Mouse (Mus musculus): ENCODE data around the gene Ugcg. TPM values are rescaled to one million over a fixed set of nuclear protein-coding genes. Genes with fewer than 3 reads are reported as not detected.

The Ugcg gene
- total RNA-seq (2021), result 10 to 100 TPM; 78.9 to 90.0 TPM
- long read RNA-seq, full-length matches to known transcripts, result 45 of 48 reads
- long read RNA-seq, partial matches to known transcripts, result 1 of 48 reads
- long read RNA-seq, other reads (novel, unspliced or antisense), result 2 of 48 reads

DNA sequence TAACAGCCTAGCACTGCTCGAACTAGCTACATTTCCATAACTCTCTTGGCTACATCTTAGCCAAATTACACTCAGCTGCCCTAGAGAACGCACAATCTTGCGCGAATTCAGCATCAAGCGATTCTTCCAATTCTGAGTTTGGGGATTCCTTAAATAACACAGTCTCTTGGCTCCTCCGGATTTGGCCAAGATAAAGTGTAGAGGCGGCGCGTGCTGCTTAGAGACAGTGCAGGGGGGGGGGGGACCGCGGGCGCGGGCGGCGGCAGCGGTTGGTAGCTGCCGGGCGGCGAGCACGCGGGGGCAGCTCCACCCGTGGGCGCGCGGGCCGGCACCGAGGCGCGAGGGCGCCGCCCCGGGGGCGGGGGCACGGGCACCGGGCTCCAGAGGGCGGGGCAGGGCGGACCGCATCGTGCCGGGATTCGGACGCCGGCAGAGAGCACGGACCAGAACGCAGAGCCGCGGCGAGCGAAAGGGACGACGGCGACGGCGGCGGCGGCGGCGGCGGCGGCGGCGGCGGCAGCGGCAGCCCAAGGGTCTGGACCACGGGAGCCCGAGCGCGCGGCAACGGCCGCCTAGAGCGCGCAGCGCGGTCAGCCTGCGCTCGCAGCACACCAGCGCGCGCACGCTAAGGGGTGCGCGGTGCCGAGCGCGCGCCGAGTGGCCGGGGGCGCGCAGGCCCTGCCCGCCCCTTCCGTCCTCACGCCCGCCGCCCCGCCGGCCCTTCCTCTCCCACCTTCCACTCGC lies at the start of gene Ugcg:
TSS of gene Ugcg (plus strand) at position 456 of the 744 bp plus-strand sequence.
- peak; percentile 63 to 78 for DNase-seq (ENCODE audit: low spot score in 2 of 2)

DNA sequence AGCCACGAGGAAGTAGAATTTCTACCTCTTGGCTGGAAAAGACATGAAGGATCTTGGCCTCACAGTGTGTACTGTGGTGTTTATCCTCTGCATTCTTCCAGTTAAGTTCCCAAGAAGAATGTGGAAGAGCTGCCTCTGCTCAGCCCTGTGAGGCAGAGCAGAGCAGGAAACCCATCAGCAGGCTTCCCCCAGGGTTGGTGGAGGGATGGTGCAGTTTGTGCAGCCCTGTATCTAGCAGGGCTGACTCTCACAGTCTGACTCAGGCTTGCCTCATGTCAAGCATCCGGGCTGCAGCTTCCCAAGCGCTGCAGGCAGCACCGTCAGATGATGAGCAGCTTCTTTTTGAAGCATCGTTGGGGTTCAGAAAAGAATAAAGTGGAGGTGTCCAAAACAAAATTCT lies 40.0 kb upstream of the Ugcg start:
- no peak for DNase-seq (ENCODE audit: low spot score in 2 of 2)

DNA sequence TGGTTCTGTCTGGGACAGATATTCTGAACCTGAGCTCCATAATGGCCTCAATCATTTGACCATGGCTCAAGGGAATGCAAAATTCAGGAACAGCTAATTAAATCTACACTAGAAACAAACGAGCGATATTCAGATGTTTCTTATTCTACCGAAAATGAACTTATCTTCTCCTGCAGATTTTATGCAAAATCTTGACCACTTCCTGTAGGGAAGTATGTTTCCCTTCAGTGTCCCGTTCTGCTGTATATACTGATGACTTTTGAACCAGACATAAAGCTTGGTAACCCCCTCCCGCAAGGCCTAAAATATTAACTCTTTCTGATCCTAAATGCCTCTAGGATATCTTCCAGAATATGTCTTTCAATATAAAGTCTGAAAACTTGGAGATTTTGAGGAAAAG lies 38.1 kb upstream of the Ugcg start:
- no peak for DNase-seq (ENCODE audit: low spot score in 2 of 2)

DNA sequence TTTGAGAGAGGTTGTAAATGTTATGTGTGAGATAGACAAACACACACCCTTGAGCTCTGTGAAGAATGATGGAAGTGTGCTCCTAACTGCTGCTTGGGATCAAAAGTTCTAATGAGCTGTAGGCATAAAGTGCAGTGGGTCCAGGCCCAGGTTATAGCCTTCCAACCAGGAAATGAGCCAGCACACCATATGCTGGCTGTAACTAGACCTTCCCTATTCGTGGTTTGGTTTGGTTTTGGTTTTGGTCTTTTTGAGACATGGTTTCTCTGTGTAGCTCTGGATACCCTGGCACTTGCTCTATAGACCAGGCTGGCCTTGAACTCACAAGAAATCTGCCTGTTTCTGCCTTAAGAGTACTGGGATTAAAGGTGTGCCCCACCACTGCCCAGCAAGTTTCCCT lies 37.1 kb upstream of the Ugcg start:
- no peak for DNase-seq (ENCODE audit: low spot score in 2 of 2)

DNA sequence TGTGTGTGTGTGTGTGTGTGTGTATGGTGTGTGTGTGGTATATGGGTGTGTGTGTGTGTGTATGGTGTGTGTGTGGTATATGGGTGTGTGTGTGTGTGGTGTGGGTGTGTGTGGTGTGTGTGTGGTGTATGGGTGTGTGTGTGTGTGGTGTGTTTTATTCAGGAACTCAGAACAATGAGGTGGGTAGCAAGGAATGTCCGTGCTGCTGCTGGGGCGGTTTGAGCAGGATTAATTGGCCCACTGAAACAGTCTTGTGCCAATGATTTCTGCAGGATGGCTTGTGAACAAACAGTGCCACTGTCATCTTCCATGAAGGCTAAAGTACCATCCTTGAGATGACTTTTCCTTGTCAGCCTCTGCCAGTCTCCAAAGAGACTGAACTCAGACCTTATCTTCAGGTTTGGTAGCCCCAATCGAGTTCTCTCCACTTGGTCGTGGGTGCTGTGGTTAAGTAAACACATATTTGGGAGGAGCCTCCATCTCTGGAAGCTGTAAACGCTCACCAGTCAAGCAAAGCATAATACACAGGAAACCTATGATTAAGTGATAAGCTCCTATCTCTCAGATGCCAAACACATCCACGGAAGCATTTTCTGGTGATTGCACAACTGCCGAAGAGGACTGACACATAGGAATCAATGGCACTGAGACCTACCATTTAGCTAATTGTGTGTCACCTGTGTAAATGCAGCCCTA lies 32.0 kb upstream of the Ugcg start:
- DNase-seq (ENCODE audit: low spot score in 2 of 2), result no peak

DNA sequence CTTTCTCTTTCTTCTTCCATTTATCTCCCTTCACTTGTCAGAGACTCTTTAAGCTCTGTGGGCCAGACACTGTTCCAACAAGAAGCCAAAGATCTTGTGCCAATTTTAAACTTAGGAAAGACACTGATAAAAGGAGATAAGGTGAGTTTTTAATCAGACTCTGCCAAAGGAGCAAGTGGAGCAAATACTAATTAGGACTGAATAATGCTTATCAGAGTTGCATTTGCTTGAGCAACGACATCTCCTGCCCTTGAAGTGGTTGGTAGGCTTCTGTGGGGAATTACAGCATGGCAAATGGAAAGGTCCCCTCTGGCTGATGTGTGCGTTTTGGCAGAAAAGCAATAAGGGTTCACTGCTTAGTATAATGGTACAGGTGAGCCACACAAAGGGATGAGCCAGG lies 31.4 kb upstream of the Ugcg start:
- no peak for DNase-seq (ENCODE audit: low spot score in 2 of 2)

DNA sequence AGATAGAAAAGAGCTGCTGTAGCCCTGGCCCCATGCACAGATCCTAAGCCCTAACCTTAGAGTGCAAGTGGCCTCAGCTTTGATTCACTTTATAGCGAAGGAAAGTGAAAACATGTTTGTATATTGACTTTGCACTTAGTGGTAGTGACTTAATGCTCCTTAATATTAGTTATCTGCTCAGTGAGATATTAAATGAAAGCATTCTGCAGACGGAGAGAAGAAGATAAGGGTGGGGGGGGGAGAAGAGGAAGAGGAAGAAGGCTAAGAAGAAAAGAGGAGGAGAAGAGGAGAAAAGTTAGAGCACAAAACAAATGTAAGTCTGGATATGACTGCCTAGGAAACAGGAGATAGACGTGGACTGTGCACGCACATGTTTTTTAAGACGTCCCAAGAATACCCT lies 28.8 kb upstream of the Ugcg start:
- DNase-seq (ENCODE audit: low spot score in 2 of 2), result no peak

DNA sequence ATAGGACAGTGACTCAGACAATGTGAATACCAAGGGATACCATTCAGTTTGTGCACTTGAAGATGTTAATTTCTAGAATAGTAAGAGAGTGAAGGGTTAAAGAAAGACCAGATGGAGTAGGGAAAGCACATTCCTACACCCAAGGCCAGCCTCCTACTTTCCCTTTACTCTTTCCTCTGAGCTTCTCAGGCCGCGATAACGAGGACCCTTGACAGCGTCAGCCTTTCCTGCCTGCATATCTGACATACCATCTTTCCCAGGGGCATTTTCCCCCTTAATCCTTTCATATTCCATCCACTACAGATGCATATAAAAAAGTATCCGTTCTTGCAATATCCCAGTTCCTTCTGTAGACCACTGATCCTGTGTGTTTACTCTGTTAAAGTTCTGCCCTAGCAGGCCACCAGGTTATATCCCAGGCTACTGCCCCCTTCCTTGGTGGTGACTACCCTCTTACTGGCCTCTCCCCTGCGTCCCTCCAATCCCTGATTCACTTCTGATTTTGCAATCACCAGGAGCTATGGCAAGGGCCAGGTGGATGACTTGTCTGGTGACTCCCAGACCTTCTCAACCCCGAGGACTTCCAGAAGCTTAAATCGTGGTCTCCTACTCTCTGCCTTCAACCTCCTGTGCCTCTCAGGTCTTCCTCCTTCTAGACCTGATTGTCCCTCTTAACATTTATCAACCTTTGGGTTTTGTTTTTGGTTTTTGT lies 27.9 kb upstream of the Ugcg start:
- no peak for DNase-seq (ENCODE audit: low spot score in 2 of 2)

DNA sequence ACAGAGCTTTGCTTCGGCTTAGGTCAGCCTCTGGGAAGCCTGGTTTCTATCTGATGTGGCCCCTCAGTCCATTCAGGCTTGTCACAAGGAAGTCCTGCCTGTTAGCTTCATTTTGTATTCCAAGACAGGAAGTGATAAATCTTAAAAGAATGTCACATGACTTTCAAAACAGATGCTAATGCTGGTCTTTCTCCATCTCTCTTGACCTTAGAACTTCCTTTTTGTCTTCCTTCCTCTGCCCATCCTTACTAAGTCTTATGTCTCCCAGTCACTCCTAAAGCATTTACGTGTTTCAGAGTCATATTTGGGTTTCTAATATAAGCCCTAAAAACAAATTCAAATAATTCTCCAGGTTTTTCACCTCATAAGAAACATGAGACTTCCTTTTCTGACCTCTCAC lies 25.0 kb upstream of the Ugcg start:
- DNase-seq (ENCODE audit: low spot score in 2 of 2), result no peak

DNA sequence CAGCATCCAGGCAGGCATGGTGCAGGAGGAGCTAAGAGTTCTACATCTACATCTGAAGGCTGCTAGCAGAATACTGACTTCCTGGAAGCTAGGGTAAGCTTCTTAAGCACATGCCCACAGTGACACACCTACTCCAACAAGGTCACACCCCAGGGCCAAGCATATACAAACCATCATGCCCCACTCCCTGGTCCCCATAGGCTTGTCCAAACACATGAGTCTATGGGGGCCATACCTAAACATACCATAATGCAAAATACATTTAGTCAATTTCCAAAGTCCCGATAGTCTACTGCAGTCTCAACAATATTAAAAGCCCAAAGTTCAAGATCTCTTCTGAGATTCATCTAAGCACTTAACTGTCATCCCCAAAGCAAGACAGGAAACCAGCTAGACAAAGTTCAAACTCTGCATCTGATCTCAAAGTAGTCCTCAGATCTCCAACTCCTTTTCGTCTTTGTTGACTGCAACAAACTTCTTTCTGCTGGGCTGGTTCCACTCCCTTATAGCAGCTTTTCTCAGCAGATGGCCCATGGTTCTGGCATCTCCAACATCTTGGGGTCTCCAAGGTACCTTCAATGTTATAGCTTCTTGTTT lies 21.7 kb upstream of the Ugcg start:
- DNase-seq (ENCODE audit: low spot score in 2 of 2), result no peak

DNA sequence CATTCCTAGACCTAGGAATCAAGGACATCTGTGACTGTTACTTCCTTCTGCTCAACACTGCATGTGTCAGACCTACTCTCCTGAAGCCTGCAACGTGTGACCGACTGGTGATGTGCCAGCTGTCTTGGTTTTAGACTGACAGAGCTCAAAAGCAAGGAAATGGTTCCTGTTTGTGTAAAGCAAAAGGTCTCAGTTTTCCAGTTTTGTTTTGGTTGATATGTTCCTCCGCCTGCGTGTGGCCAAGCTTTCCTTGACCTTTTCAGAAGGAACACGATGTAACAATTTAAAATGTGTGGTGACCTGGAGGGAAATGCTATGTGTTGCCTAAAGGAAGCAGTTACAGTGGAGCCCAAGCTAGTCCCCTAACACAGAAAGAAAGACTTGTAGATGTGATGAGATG lies 19.1 kb upstream of the Ugcg start:
- DNase-seq (ENCODE audit: low spot score in 2 of 2), result no peak

DNA sequence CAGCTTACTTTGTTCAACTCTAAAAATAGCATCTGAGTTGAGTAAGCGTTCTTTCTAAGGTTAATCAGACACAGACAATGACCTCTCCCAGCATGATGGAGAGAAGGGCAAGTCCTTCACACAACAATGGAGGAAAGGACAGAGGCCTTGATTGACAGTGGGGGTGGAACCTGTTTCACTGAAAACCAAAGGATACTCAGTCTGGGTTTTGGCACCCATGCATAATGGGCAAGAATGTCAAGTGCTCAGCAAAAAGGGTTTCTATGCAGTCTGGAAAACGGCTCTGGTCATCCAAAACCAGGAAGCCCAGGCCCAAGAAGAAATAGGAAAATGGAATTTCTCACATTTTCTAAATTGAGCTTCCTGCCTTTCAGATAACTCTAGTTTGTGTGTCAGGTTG lies 16.4 kb upstream of the Ugcg start:
- no peak for DNase-seq (ENCODE audit: low spot score in 2 of 2)

DNA sequence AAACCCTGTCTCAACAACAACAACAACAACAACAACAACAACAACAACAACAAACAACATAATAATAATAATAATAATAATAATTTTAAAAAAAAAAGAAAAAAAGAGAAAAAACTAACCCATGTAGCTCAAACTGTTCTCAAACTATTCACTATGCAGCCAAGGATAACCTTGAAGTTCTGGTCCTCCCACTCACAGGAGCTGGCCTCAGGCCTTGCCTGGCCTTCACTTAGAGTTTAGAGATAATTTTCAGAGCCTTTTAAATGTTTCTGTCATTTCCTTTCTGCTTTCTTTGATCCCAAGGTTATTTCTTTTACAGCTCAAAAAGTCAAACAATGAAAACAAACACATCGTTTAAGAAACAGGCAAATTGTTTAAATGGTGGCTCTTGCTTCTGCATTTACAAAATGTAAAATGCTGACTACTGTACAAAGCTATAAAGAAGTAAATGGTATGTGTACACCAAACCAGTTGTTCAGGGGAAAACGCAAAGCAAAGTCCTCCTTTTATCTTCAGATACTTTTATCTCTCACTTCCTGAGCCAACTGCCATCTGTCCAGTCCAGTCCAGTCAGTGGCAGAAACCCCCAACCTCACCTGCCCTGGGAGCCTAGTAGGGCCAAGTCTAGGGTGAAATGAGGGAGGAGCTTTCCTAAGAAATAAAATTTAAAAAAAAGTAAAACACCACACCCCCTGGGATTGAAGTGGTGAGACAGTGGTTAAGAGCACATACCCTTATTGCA lies 15.7 kb upstream of the Ugcg start:
- DNase-seq (ENCODE audit: low spot score in 2 of 2), result no peak

DNA sequence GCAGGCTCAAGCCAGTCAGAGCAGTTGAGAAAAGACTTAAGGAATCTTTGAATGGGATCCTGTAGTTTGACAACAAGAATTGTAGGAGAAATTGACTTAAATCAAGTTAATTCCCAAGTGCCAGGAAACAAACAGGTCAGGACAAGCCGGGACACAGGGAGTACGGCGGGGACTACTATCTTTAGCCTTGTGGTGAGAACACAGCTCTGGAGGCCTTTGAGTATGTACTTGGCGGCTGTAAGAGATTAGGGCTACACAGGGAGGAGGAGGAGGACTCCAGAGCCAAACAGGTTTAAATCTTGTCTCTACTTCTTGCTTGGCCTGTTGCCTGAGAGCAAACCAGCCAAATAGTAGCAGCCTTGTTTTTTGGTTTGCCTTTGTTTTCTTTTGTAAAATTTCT lies 14.1 kb upstream of the Ugcg start:
- no peak for DNase-seq (ENCODE audit: low spot score in 2 of 2)

DNA sequence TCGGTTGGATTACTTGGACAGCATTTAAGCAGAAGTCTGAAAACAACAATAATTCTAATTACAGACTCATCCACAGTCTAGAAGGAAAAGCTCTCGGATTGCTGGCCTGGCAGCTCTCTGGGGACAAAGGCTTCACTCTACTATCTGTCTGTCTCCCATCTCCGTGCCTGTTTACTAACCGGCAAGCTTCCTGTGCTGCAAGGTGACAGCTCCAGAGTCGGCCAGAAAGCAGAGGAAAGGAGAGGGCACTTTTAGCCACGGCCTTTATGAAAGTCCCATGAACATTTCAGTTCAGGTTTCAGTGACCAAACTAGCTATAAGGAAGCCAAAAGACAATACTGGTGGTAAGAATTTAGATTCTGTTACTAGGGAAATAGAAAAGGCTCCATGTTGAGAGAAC lies 13.1 kb upstream of the Ugcg start:
- no peak for DNase-seq (ENCODE audit: low spot score in 2 of 2)

DNA sequence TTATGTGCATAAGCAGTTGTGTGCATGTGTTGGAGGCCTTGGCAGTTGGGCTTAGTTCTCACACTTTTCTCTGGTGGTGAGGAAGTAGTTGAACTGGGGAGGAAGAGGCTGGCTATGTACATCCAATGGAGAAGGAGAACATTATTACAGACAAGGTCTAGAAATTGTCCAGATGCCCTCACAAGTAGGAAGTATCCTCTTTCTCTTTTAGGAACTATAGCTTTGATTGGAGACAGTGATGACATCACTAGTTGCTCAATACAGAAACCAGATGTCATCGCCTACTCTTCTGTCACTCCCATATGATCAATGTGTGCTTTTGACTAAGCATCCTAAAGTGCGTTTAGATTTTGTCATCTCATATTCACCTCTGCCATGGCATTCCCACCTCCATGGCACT lies 11.5 kb upstream of the Ugcg start:
- DNase-seq (ENCODE audit: low spot score in 2 of 2), result no peak

DNA sequence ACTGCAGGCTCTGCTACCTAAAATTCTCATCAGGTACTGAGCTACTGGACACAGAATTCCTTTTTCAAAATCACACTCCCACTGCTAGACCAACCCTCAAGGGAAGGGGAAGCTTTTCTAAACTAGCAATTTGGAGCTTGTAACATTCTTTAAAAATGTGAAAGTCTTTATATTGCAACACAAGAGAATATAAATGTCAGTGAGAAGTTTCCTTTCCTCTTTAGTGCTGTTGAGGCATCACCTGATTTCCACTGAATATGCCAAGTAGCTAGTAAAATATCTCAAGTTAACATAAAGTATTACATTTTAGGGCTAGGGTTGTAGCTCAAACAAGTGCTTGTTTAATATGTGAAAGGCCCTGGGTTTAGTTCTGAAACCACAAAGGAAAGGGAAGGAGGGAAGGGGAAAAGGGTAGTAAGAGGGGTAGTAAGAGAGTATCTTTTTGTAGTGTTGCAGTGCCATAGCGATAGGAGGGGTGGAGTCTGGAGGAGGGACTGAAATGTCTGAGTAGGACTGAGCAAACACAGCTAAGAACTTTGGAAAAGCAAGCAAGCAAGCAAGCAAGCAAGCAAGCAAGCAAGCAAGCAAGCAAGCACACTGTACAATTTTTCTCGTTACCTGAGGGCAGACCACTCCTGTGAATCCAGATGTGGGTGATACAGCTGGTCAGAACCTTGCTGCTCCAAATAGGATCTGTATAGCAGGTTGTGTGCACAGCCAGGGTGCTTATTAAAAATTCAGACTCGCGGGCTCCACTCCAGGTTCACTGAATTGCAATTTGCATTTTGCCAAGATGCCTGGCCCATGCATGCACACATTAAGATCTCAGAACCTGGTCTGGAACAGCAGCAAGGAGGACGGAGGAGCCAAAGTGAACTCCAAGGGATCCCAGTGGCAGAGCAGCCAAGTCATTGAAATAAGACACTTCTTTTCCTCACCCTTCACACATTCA lies 7.5 kb upstream of the Ugcg start:
- no peak for DNase-seq (ENCODE audit: low spot score in 2 of 2)

DNA sequence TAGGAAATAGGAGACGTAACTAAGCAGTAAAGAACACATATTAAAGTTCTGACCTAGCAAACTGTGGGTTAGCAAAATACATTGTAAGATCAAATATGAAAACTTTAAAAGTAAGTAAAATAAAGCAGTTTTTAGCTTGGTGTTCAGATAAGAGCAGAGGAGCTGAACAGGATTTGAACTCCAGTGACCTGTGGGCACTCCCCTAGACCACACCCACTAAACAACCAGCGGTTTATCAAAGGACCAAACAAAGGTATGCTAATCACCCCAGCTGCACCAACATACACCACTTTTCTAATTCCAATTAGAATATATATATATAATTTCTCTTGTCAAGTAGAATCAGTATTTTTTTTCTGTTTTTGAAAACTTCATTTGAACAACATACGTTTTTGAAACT lies 3.4 kb upstream of the Ugcg start:
- no peak for DNase-seq (ENCODE audit: low spot score in 2 of 2)

DNA sequence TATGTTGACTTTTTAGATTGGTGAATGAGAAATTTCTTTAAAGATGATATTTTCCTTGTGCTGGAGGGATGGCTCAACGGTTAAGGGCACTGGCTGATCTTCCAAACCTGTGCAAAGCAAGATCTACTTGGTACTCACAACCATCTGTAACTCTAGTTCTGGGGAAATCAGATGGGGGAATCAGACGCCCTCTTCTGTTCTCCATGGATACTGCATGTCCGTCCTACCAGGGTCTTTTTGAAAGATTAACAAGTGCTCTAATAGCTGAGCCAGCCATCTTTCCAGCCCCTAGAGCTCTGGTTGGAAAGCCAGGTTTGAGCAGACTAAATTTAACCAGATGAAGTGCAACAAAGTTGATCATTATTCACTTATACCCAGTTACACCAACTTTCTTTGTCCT lies 1.8 kb upstream of the Ugcg start:
- DNase-seq (ENCODE audit: low spot score in 2 of 2), result peak; percentile 52 to 56

DNA sequence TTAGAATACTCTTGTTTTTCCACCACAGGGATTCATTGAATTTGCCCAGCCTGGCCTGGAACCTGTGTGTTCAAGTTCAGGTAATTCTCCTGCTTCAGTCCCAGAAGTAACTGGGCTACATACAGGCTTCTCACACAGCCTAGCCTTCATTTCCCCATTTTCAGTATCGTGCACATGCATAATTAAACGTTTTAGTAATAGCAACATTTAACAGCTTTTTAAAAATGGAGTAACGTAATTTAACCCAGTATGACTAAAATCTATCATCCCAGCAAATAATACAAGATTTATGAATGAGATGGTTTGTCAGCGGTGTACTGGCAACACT lies 619 bp upstream of the Ugcg start:
- no peak for DNase-seq (ENCODE audit: low spot score in 2 of 2)

Measured in layer of hippocampus, postnatal 10 days (tissue).